Mouse (Mus musculus) liver, embryonic 14.5 days (tissue): ENCODE results near the gene Rxfp2.

Experiments
- CTCF ChIP-seq: IDR thresholded peaks from 2 replicates; pipeline ENCODE4 v1.5.1; 2016; ENCODE audit warnings: antibody characterized with exemption, low read depth, control low read depth
- EP300 ChIP-seq: IDR thresholded peaks from 2 replicates; pipeline ENCODE4 v1.6.1; 2016; ENCODE audit warnings: antibody characterized with exemption, low read depth

- TF ChIP-seq CTCF (peak; percentile 33), EP300 (no peak)
Measured at GRCm38 (mm10) chr5:149996614-149997013, 21.9 kb upstream of the Rxfp2 start.
